Mouse (Mus musculus): Measurements from ENCODE around the gene Minos1. TPM values are rescaled to one million over a fixed set of nuclear protein-coding genes. Genes with fewer than 3 reads are reported as not detected.
A peak's percentile ranks its signal among the peaks of the same experiment; 100 is the strongest.

The Minos1 gene
- polyA plus RNA-seq, 1 experiment from 2014 or later: 421 TPM

- Histone ChIP-seq H3K36me3 (ENCODE audit: control insufficient read depth, insufficient read depth, low read length) (no peaks in the 10 kb centered on the region), H3K4me3 (ENCODE audit: low read depth, low read length) (peak within 1 kb of the TSS; percentile 47), H3K9ac (ENCODE audit: low read length) (peak within 1 kb of the TSS; percentile 57), H3K9me3 (ENCODE audit: control insufficient read depth, low read length) (no peaks in the 10 kb centered on the region), H3K27ac (ENCODE audit: low read depth, low read length) (no peak within 1 kb of the TSS), H3K27me3 (ENCODE audit: control insufficient read depth, insufficient read depth, low read length) (peaks cover 43% of the 10 kb centered on the region), H3K4me1 (ENCODE audit: control insufficient read depth, insufficient read depth, low read length) (peaks cover 13% of the 10 kb centered on the region), H3K4me2 (peak within 1 kb of the TSS; percentile 77)
- 2% methylated on average over 90 of the region's 105 CpGs for WGBS
- ATAC-seq (ENCODE audit: low FRiP score) (no peak), DNase-seq (ENCODE audit: low spot score, missing footprints) (no peak)
Measured at GRCm38 (mm10) chr4:139092356-139093195, 38.3 kb downstream of the Minos1 start, which contains the start of gene Nbl1. Nbl1 (minus strand) TSS chr4:139092993.

- H3K27ac ChIP-seq (ENCODE audit: low read depth, low read length): no peak overlapping the region
- no peaks in the 10 kb centered on the region for H3K36me3 ChIP-seq (ENCODE audit: control insufficient read depth, insufficient read depth, low read length)
- peaks cover 13% of the 10 kb centered on the region for H3K4me1 ChIP-seq (ENCODE audit: control insufficient read depth, insufficient read depth, low read length)
- H3K9ac ChIP-seq (ENCODE audit: low read length): peak overlapping the region; percentile 57; the same call in 1 of the 2 replicates
- peak overlapping the region; percentile 47 for H3K4me3 ChIP-seq (ENCODE audit: low read depth, low read length)
- H3K27me3 ChIP-seq (ENCODE audit: control insufficient read depth, insufficient read depth, low read length): peaks cover 43% of the 10 kb centered on the region
- ATAC-seq (ENCODE audit: low FRiP score): peak; percentile 47; the same call in 1 of the 2 replicates
- DNase-seq (ENCODE audit: low spot score, missing footprints): peak; percentile 96
- 2% methylated on average over 28 of the region's 28 CpGs for WGBS
- no peaks in the 10 kb centered on the region for H3K9me3 ChIP-seq (ENCODE audit: control insufficient read depth, low read length)
- H3K4me2 ChIP-seq: peak overlapping the region; percentile 77
Measured at GRCm38 (mm10) chr4:139091478-139092355, 39.2 kb downstream of the Minos1 start.

GRCm38 (mm10) chr4:139091066-139091465 is 39.8 kb downstream of the Minos1 start:
- WGBS: 32% methylated on average over 7 of the region's 7 CpGs
- Histone ChIP-seq H3K4me2 (no peak overlapping the region; the same call in 1 of the 2 replicates), H3K36me3 (ENCODE audit: control insufficient read depth, insufficient read depth, low read length) (no peaks in the 10 kb centered on the region), H3K4me3 (ENCODE audit: low read depth, low read length) (no peak overlapping the region), H3K9me3 (ENCODE audit: control insufficient read depth, low read length) (no peaks in the 10 kb centered on the region), H3K9ac (ENCODE audit: low read length) (no peak overlapping the region), H3K4me1 (ENCODE audit: control insufficient read depth, insufficient read depth, low read length) (peaks cover 13% of the 10 kb centered on the region), H3K27me3 (ENCODE audit: control insufficient read depth, insufficient read depth, low read length) (peaks cover 43% of the 10 kb centered on the region), H3K27ac (ENCODE audit: low read depth, low read length) (no peak overlapping the region)
- DNase-seq (ENCODE audit: low spot score, missing footprints): no peak
- ATAC-seq (ENCODE audit: low FRiP score): peak; percentile 7; the same call in 1 of the 2 replicates

- H3K36me3 ChIP-seq (ENCODE audit: control insufficient read depth, insufficient read depth, low read length): no peaks in the 10 kb centered on the region
- no peak overlapping the region for H3K9ac ChIP-seq (ENCODE audit: low read length)
- 67% methylated on average over 15 of the region's 15 CpGs for WGBS
- H3K4me1 ChIP-seq (ENCODE audit: control insufficient read depth, insufficient read depth, low read length): peaks cover 13% of the 10 kb centered on the region
- no peak overlapping the region for H3K4me3 ChIP-seq (ENCODE audit: low read depth, low read length)
- DNase-seq (ENCODE audit: low spot score, missing footprints): no peak
- ATAC-seq (ENCODE audit: low FRiP score): no peak
- H3K27me3 ChIP-seq (ENCODE audit: control insufficient read depth, insufficient read depth, low read length): peaks cover 43% of the 10 kb centered on the region
- no peak overlapping the region for H3K27ac ChIP-seq (ENCODE audit: low read depth, low read length)
- H3K4me2 ChIP-seq: no peak overlapping the region
- H3K9me3 ChIP-seq (ENCODE audit: control insufficient read depth, low read length): no peaks in the 10 kb centered on the region
Measured at GRCm38 (mm10) chr4:139090303-139090940, 40.5 kb downstream of the Minos1 start.

- Histone ChIP-seq H3K27ac (ENCODE audit: low read depth, low read length) (no peak overlapping the region), H3K4me3 (ENCODE audit: low read depth, low read length) (no peak overlapping the region), H3K9ac (ENCODE audit: low read length) (no peak overlapping the region), H3K27me3 (ENCODE audit: control insufficient read depth, insufficient read depth, low read length) (peaks cover 40% of the 10 kb centered on the region), H3K4me1 (ENCODE audit: control insufficient read depth, insufficient read depth, low read length) (peaks cover 13% of the 10 kb centered on the region), H3K4me2 (no peak overlapping the region), H3K9me3 (ENCODE audit: control insufficient read depth, low read length) (no peaks in the 10 kb centered on the region), H3K36me3 (ENCODE audit: control insufficient read depth, insufficient read depth, low read length) (no peaks in the 10 kb centered on the region)
- WGBS: 63% methylated on average over 9 of the region's 9 CpGs
- ATAC-seq (ENCODE audit: low FRiP score) (no peak), DNase-seq (ENCODE audit: low spot score, missing footprints) (no peak)
Measured at GRCm38 (mm10) chr4:139088982-139089671, 41.8 kb downstream of the Minos1 start.

GRCm38 (mm10) chr4:139086984-139087383 is 43.9 kb downstream of the Minos1 start:
- no peak for DNase-seq (ENCODE audit: low spot score, missing footprints)
- ATAC-seq (ENCODE audit: low FRiP score): no peak
- peaks cover 18% of the 10 kb centered on the region for H3K27me3 ChIP-seq (ENCODE audit: control insufficient read depth, insufficient read depth, low read length)

GRCm38 (mm10) chr4:139086037-139086436 is 44.9 kb downstream of the Minos1 start:
- H3K9me3 ChIP-seq (ENCODE audit: control insufficient read depth, low read length): no peaks in the 10 kb centered on the region
- H3K4me3 ChIP-seq (ENCODE audit: low read depth, low read length): no peak overlapping the region
- no peak overlapping the region for H3K9ac ChIP-seq (ENCODE audit: low read length)
- ATAC-seq (ENCODE audit: low FRiP score): peak; percentile 40; the same call in 1 of the 2 replicates
- no peak overlapping the region for H3K4me2 ChIP-seq
- 17% methylated on average over 5 of the region's 5 CpGs for WGBS
- no peak overlapping the region for H3K27ac ChIP-seq (ENCODE audit: low read depth, low read length)
- DNase-seq (ENCODE audit: low spot score, missing footprints): peak; percentile 98
- H3K36me3 ChIP-seq (ENCODE audit: control insufficient read depth, insufficient read depth, low read length): no peaks in the 10 kb centered on the region
- H3K27me3 ChIP-seq (ENCODE audit: control insufficient read depth, insufficient read depth, low read length): peaks cover 9% of the 10 kb centered on the region
- H3K4me1 ChIP-seq (ENCODE audit: control insufficient read depth, insufficient read depth, low read length): peaks cover 14% of the 10 kb centered on the region

More at GRCm38 (mm10) chr4:139086984-139087383, 43.9 kb downstream of the Minos1 start:
- no peaks in the 10 kb centered on the region for H3K36me3 ChIP-seq (ENCODE audit: control insufficient read depth, insufficient read depth, low read length)
- peaks cover 20% of the 10 kb centered on the region for H3K4me1 ChIP-seq (ENCODE audit: control insufficient read depth, insufficient read depth, low read length)
- 76% methylated on average over 4 of the region's 4 CpGs for WGBS
- no peak overlapping the region for H3K4me3 ChIP-seq (ENCODE audit: low read depth, low read length)
- no peak overlapping the region for H3K27ac ChIP-seq (ENCODE audit: low read depth, low read length)
- H3K4me2 ChIP-seq: no peak overlapping the region
- H3K9ac ChIP-seq (ENCODE audit: low read length): no peak overlapping the region
- H3K9me3 ChIP-seq (ENCODE audit: control insufficient read depth, low read length): no peaks in the 10 kb centered on the region

- H3K27me3 ChIP-seq (ENCODE audit: control insufficient read depth, insufficient read depth, low read length): peaks cover 3% of the 10 kb centered on the region; the same call in 1 of the 2 replicates
- no peak overlapping the region for H3K4me2 ChIP-seq
- no peaks in the 10 kb centered on the region for H3K9me3 ChIP-seq (ENCODE audit: control insufficient read depth, low read length)
- no peak overlapping the region for H3K9ac ChIP-seq (ENCODE audit: low read length)
- peaks cover 14% of the 10 kb centered on the region for H3K4me1 ChIP-seq (ENCODE audit: control insufficient read depth, insufficient read depth, low read length)
- no peak overlapping the region for H3K27ac ChIP-seq (ENCODE audit: low read depth, low read length)
- no peak overlapping the region for H3K4me3 ChIP-seq (ENCODE audit: low read depth, low read length)
- no peak for DNase-seq (ENCODE audit: low spot score, missing footprints)
- ATAC-seq (ENCODE audit: low FRiP score): no peak
- H3K36me3 ChIP-seq (ENCODE audit: control insufficient read depth, insufficient read depth, low read length): no peaks in the 10 kb centered on the region
- WGBS: 73% methylated on average over 11 of the region's 11 CpGs
Measured at GRCm38 (mm10) chr4:139085337-139085736, 45.6 kb downstream of the Minos1 start.

Measured in midbrain, embryonic 11.5 days (tissue).